Mouse (Mus musculus): ENCODE results near the gene Alg2. TPM values are rescaled to one million over a fixed set of nuclear protein-coding genes. Genes with fewer than 3 reads are reported as not detected.
A peak's percentile ranks its signal among the peaks of the same experiment; 100 is the strongest.

The Alg2 gene
- polyA plus RNA-seq, 1 experiment = 15.7 TPM

DNA sequence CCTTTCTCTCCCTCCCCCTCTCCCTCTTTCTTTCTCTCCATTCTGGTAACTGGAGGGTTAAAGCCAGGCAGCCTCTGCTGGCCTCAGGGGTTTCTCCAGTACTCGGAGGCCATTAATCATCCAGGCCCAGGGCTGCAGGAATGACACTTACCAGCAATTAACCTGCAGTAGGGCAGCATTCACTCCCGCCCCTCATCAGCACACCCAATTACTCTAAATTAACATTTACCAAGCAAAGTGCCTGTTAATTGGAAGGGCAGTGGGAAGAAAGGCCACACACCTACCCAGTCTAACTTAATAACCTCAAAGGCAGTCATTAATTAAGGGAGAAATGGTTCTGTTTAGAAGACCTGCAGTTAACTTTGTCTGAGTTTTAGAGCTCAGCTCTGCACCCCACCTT is 49.8 kb downstream of the Alg2 start:
- TF ChIP-seq CTCF (IDR thresholded peaks at IDR 0.05; ENCODE audit: extremely low read depth, insufficient read depth, insufficient read length, insufficient replicate concordance) = no peak
- no peak for TF ChIP-seq POLR2A (IDR thresholded peaks at IDR 0.05; ENCODE audit: low read depth, low read length)
- 76% methylated on average over 2 of the region's 2 CpGs for WGBS
- Histone ChIP-seq H3K27me3 (ENCODE audit: control insufficient read depth, insufficient read depth, low read length) (no peaks in the 10 kb centered on the region), H3K36me3 (ENCODE audit: control insufficient read depth, insufficient read depth, low read length) (no peaks in the 10 kb centered on the region), H3K4me1 (ENCODE audit: control insufficient read depth, insufficient read depth, insufficient read length) (no peaks in the 10 kb centered on the region; the same call in 1 of the 2 replicates), H3K4me3 (ENCODE audit: extremely low read depth, insufficient read depth, insufficient read length) (no peak overlapping the region), H3K27ac (ENCODE audit: insufficient read depth, low read length) (no peak overlapping the region)
- DNase-seq (ENCODE audit: low read depth in 1 of 2, low spot score in 2 of 2) = no peak

DNA sequence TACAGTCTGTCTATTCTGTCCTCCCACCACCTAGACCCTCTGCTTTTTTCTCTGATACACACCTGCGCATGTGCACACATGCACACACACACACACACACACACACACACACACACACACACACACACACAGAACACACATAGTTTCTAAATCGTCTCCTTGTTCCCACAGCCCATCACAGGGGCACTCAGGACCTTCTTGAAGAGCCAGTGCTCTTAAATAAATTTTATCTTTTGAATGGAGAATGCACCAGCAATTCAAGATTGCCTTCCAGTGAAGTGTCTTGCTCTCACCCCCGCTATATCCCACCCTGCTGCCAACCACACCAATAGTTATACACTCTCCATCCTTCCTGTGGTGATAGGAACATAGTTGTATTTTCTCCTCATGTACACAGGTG is 51.2 kb downstream of the Alg2 start:
- Histone ChIP-seq H3K27ac (ENCODE audit: insufficient read depth, low read length) (no peak overlapping the region), H3K4me3 (ENCODE audit: extremely low read depth, insufficient read depth, insufficient read length) (no peak overlapping the region), H3K27me3 (ENCODE audit: control insufficient read depth, insufficient read depth, low read length) (no peaks in the 10 kb centered on the region), H3K4me1 (ENCODE audit: control insufficient read depth, insufficient read depth, insufficient read length) (no peaks in the 10 kb centered on the region), H3K36me3 (ENCODE audit: control insufficient read depth, insufficient read depth, low read length) (no peaks in the 10 kb centered on the region)
- TF ChIP-seq CTCF (IDR thresholded peaks at IDR 0.05; ENCODE audit: extremely low read depth, insufficient read depth, insufficient read length, insufficient replicate concordance) = no peak
- no peak for TF ChIP-seq POLR2A (IDR thresholded peaks at IDR 0.05; ENCODE audit: low read depth, low read length)
- no peak for DNase-seq (ENCODE audit: low read depth in 1 of 2, low spot score in 2 of 2)
- 68% methylated on average over 3 of the region's 3 CpGs for WGBS

DNA sequence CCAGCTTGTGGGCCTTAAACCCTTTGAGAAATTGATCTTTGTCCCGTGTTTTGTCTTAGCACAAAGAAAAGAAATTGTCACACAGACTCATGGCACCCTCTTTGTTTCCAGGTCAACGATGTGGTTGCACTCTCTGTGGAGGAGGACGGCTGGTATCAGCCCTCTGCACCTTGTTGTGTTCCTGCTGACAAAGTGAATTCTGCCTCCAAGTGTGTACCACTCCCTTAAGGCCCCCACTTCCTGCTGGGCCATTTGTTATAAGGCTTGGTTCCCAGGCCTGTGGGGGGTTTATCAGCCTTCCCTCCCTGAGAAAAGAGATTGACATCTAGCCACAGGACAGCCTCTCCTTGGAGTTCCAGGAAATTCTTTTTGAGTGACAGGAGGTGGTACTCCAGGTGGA is 51.9 kb downstream of the Alg2 start:
- DNase-seq (ENCODE audit: low read depth in 1 of 2, low spot score in 2 of 2) = no peak
- H3K4me1 ChIP-seq (ENCODE audit: control insufficient read depth, insufficient read depth, insufficient read length) = no peaks in the 10 kb centered on the region
- H3K36me3 ChIP-seq (ENCODE audit: control insufficient read depth, insufficient read depth, low read length) = no peaks in the 10 kb centered on the region
- WGBS = 34% methylated on average over 3 of the region's 3 CpGs
- H3K27ac ChIP-seq (ENCODE audit: insufficient read depth, low read length) = no peak overlapping the region
- H3K4me3 ChIP-seq (ENCODE audit: extremely low read depth, insufficient read depth, insufficient read length) = no peak overlapping the region
- no peaks in the 10 kb centered on the region for H3K27me3 ChIP-seq (ENCODE audit: control insufficient read depth, insufficient read depth, low read length)
- no peak for TF ChIP-seq CTCF (IDR thresholded peaks at IDR 0.05; ENCODE audit: extremely low read depth, insufficient read depth, insufficient read length, insufficient replicate concordance)
- no peak for TF ChIP-seq POLR2A (IDR thresholded peaks at IDR 0.05; ENCODE audit: low read depth, low read length)

DNA sequence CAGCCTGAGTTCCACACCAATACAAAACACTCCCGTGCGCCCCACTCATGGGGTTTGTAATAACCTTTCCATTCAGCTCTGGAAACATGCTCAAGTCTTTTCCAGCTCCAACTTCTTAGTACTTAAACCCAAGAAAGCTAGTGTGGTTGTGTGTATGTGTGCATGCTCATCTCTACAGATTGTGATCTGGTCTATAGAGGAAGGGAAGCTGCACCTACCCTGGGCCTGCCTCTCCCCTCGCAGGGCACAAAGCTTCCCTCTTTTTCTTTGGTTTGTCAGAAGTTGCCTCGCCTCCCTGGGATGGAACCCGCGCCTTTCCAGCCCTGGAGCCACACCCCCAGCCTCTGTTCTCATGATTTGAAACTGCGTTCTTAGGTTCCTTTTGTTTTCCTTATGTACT is 53.9 kb downstream of the Alg2 start:
- H3K4me3 ChIP-seq (ENCODE audit: extremely low read depth, insufficient read depth, insufficient read length) = no peak overlapping the region
- no peak for TF ChIP-seq POLR2A (IDR thresholded peaks at IDR 0.05; ENCODE audit: low read depth, low read length)
- no peak for TF ChIP-seq CTCF (IDR thresholded peaks at IDR 0.05; ENCODE audit: extremely low read depth, insufficient read depth, insufficient read length, insufficient replicate concordance)
- no peaks in the 10 kb centered on the region for H3K4me1 ChIP-seq (ENCODE audit: control insufficient read depth, insufficient read depth, insufficient read length)
- WGBS = 54% methylated on average over 7 of the region's 7 CpGs
- no peaks in the 10 kb centered on the region for H3K27me3 ChIP-seq (ENCODE audit: control insufficient read depth, insufficient read depth, low read length)
- no peak overlapping the region for H3K27ac ChIP-seq (ENCODE audit: insufficient read depth, low read length)
- no peaks in the 10 kb centered on the region for H3K36me3 ChIP-seq (ENCODE audit: control insufficient read depth, insufficient read depth, low read length)
- DNase-seq (ENCODE audit: low read depth in 1 of 2, low spot score in 2 of 2) = no peak

DNA sequence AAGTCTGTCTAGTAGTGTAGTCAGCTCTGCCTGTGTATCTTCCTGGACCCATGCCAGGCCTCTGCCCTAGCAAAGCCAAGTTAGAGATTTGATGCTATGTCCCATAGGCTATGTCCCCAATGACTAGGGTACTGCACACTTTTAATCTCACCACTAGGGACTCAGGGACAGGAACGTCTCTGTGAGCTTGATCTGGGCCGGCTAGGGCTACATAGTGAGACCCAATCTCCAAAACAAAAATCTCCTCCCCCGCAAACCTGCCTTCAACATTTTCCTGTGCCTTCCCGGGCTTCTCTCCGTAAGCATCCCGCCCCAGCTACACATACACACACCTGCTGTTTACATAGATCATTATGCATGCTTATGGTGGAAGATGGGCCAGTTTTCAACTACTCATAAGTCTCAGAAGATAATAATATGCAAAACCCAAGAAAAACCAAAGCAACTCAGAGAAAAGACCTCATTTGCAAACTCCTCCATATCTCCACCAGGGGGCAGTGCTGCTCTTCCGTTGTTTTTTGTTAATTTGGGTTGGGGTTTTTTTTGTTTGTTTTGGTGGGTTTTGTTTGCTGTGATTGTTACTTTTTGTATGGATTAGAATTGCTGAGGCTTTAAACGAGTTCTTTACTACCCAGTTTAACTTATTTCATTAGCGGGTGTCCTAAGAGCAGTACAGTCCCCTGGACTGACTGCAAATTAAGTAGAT is 54.7 kb downstream of the Alg2 start:
- 32% methylated on average over 9 of the region's 9 CpGs for WGBS
- no peak overlapping the region for H3K4me3 ChIP-seq (ENCODE audit: extremely low read depth, insufficient read depth, insufficient read length)
- TF ChIP-seq CTCF (IDR thresholded peaks at IDR 0.05; ENCODE audit: extremely low read depth, insufficient read depth, insufficient read length, insufficient replicate concordance) (peak; percentile 50; the same call in 1 of the 2 replicates), POLR2A (IDR thresholded peaks at IDR 0.05; ENCODE audit: low read depth, low read length) (no peak)
- no peak overlapping the region for H3K27ac ChIP-seq (ENCODE audit: insufficient read depth, low read length)
- DNase-seq (ENCODE audit: low read depth in 1 of 2, low spot score in 2 of 2) = no peak
- no peaks in the 10 kb centered on the region for H3K4me1 ChIP-seq (ENCODE audit: control insufficient read depth, insufficient read depth, insufficient read length)
- H3K27me3 ChIP-seq (ENCODE audit: control insufficient read depth, insufficient read depth, low read length) = no peaks in the 10 kb centered on the region
- no peaks in the 10 kb centered on the region for H3K36me3 ChIP-seq (ENCODE audit: control insufficient read depth, insufficient read depth, low read length)

DNA sequence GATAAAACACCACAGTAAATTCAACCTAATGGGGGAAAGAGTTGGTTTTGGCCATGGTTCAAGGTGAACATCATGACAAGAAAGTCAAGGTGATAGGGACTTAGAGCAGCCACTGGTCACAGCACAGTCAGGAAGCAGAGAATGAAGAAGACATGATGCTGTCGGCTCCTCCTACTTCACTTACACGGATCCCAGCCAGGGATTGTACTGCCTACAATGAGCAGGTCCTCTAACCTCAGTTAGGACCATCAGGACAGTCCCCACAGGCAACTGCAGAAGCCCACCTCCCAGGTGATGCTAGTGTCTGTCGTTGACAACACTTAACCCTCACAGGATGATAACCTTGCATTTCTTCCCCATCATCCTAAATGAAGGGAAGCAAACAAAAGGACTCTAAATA is 56.3 kb downstream of the Alg2 start:
- Histone ChIP-seq H3K27me3 (ENCODE audit: control insufficient read depth, insufficient read depth, low read length) (no peaks in the 10 kb centered on the region), H3K36me3 (ENCODE audit: control insufficient read depth, insufficient read depth, low read length) (peaks cover 2% of the 10 kb centered on the region; the same call in 1 of the 2 replicates), H3K27ac (ENCODE audit: insufficient read depth, low read length) (no peak overlapping the region), H3K4me3 (ENCODE audit: extremely low read depth, insufficient read depth, insufficient read length) (no peak overlapping the region), H3K4me1 (ENCODE audit: control insufficient read depth, insufficient read depth, insufficient read length) (no peaks in the 10 kb centered on the region)
- WGBS = 70% methylated on average over 3 of the region's 3 CpGs
- TF ChIP-seq CTCF (IDR thresholded peaks at IDR 0.05; ENCODE audit: extremely low read depth, insufficient read depth, insufficient read length, insufficient replicate concordance) = no peak
- no peak for DNase-seq (ENCODE audit: low read depth in 1 of 2, low spot score in 2 of 2)

Other genes with a start within 250 kb of the Alg2 start
- gene Tgfbr1, start 121.1 kb downstream of the Alg2 start, polyA plus RNA-seq (2012; rRNA removed) = 4.6 and 5.5 TPM in 2 replicates
- 175 and 255 TPM in 2 replicates for gene Sec61b, start 325 bp upstream of the Alg2 start, polyA plus RNA-seq (2012; rRNA removed)